Comparison of ENCODE assay signal across 16 mouse cellular contexts in genomic region chr14:32823861-32824260, GRCm38 (mm10). TPM values are rescaled to one million over a fixed set of nuclear protein-coding genes. Genes with fewer than 3 reads are reported as not detected.
"Had no signal": no experiment of that assay in that cellular context is flagged by ENCODE, and none has a peak within 500 bp of the region (broad histone marks: within the 10 kb centered on the region; RNA-seq: fewer than 3 reads in every experiment).

No protein-coding gene starts in this region.

- H3K9ac ChIP-seq: intestine, embryonic 15.5 days; kidney, embryonic 15.5 days; limb, embryonic 15.5 days; liver, embryonic 12.5 days; neural tube, embryonic 12.5 days had no signal

- H3K27ac ChIP-seq: limb, embryonic 15.5 days; liver, embryonic 12.5 days; midbrain, embryonic 10.5 days; neural tube, embryonic 12.5 days had no signal

- H3K9me3 ChIP-seq: intestine, embryonic 15.5 days; kidney, embryonic 15.5 days; limb, embryonic 15.5 days; liver, embryonic 12.5 days; midbrain, embryonic 10.5 days; neural tube, embryonic 12.5 days had no signal

- H3K36me3 ChIP-seq: intestine, embryonic 15.5 days; kidney, embryonic 15.5 days; limb, embryonic 15.5 days; liver, embryonic 12.5 days; midbrain, embryonic 10.5 days; neural tube, embryonic 12.5 days had no signal

- DNase-seq: layer of hippocampus, adult 9-11 months; layer of hippocampus, postnatal 36 days; lung, postnatal 10 days; midbrain, embryonic 14.5 days; right cerebral cortex, postnatal 14 days; thymus, postnatal 36 days had no signal

- ATAC-seq: intestine, embryonic 15.5 days; liver, embryonic 12.5 days had no signal

- H3K4me3 ChIP-seq: intestine, embryonic 15.5 days; kidney, embryonic 15.5 days; limb, embryonic 15.5 days; liver, embryonic 12.5 days; midbrain, embryonic 10.5 days; neural tube, embryonic 12.5 days had no signal

- H3K27me3 ChIP-seq: intestine, embryonic 15.5 days; limb, embryonic 15.5 days; liver, embryonic 12.5 days; neural tube, embryonic 12.5 days had no signal

- H3K4me2 ChIP-seq: intestine, embryonic 15.5 days; limb, embryonic 15.5 days; liver, embryonic 12.5 days; neural tube, embryonic 12.5 days had no signal

RNA-seq across cellular contexts. Expression of gene Fam170b, which starts 9.9 kb away (rescaled TPM):
- polyA plus RNA-seq: kidney, adult 2 months; limb, embryonic 11.5 days; limb, embryonic 15.5 days; liver, embryonic 12.5 days; midbrain, embryonic 10.5 days; midbrain, embryonic 14.5 days; neural tube, embryonic 12.5 days; small intestine, adult 2 months; thymus, postnatal 0 days had no signal
